Mouse (Mus musculus): ENCODE results near the gene B830017H08Rik.

DNA sequence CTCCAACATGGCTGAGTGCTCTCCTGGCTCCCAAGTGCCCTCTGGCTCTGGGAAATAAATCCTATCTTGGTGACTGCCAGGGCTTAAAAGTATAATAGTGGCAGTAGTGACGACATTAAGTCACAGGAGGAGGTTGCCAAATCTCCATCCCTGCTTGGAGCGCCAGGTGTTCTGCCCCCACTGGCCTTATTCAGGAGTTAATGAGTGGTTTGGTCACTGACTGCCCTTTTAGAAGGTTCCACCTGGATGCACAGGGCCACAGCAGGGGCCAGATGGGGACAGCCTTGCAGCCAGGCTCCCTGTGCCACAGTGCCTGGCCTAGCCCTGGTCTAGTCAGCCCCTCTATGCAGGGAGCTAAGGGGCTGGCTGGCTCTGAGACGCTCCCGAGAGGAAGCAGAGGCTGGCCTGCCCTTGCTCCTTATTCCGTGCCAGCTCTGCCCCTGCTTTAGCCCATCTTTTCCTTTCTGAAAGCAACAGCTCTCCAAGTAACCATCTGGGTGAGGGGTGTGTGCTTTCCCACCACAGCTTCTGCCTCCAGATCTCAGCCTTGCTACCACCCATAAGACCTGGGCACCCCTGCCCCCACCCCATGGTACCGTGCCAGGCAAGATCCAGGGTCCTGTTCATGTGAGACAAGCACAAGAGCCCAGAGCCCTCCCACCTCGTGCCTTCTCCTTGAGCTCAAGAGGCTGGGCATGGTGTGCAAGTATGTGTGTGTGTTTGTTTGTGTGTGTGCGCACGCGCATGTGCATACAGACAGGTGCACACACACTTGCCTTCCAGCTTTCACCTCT lies 2.3 kb upstream of the B830017H08Rik start:
- TF ChIP-seq CTCF (conservative IDR thresholded peaks at IDR 0.05; ENCODE audit: insufficient read depth, insufficient read length, low read depth, low read length) (no peak), POLR2A (IDR thresholded peaks at IDR 0.05; ENCODE audit: low read depth, low read length) (no peak)

Measured in kidney, adult 2 months (tissue).